Mouse (Mus musculus): Measurements from ENCODE around the gene Sox5.

Sox5 gene

DNA sequence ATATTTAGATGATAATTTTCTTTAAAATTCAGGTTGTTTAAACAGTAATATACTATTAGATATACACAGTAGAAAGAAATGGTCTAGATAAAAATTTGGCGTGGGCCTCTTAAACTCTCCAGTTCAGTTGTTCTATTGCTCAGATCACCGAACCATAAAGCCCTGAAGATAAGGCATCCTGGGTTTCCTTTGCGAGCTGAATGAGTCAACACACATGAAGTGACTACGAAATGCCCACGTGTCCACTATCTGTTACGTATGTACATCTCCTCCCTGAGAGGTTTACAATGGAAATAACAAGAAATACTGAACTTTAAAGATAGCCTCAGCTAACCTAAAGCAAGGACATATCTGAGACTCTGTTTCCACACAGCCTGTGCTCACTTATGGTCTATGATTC, 296.2 kb downstream of the Sox5 start:
- no peak for DNase-seq (ENCODE audit: low spot score)

DNA sequence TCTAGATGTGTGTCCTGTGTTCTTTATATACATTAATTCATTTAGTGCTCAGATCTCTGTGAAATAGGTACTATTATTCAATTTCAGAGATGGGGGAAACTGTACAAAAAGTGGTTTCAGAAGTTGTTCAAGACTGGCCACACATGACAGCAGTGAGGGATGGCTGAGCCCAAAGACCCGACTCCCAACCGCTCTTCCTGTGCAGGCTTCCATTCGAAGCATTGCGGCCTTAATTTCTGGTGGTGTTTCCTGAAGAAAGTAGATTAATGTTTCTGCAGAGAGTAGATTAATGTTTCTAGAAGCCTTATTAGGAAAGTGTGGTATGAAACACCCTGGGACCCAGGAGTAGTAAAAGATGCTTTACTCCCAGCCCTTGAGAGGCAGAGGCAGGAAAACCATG, 298.6 kb downstream of the Sox5 start:
- DNase-seq (ENCODE audit: low spot score), result no peak

GRCm38 (mm10) chr6:144480648-144481528, 300.9 kb downstream of the Sox5 start:
- no peak for DNase-seq (ENCODE audit: low spot score)

- DNase-seq (ENCODE audit: low spot score), result no peak
Observed at GRCm38 (mm10) chr6:144479861-144480260, 301.9 kb downstream of the Sox5 start.

DNA sequence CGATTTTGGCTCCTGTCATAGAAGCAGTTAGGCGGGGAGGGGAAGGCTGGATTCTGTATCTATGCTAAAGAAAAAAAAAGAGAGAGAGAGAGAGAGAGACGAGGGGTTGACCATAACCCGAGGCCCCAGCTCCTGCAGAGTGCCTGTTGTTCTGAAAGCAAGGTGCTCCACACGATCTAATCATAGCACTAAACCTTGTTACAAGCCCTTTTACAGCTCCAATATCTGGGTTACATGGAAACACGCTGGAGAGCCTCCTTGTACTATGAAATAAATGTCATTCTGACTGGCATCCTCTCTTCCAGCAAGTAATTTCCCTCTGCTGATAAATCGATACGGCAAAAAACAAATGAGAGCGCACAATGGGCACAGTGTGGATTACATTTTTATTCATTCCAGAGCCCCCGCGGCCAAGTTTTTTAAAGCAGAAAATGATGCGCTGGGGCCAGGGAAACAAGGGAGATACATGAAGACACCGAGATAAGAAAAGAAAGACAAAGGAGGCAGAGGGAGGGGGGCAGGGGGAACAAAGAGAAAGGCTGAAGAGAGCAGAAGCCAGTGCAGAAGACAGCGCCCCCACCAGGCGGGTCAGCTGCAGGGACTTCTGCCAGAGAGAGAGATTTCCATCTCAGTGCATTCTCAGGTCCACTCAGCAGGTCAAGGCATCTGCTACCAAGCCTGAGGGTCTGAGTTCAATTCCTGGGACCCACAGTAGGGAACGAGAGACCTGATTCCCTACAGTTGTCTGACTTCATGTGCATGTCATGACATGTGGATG, 304.3 kb downstream of the Sox5 start:
- DNase-seq (ENCODE audit: low spot score), result no peak

DNA sequence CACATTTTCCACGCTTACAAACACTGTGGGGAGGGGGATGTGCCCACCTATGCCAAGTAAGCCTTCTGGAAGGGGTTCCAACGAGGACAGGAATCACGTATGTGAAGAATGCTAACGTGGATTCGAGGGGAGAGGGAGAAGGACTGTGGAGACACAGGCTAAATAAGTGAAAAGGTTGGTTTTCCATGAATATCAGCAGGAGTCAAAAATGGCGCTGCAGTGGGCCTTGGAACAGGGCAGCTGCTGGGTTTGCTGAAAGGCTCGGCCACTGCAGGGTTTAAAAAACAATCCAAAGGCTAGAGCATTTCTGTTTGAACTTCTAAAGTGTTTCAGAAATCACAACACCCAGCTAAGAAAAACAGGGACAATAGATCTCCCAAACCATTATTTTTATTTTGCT, 308.3 kb downstream of the Sox5 start:
- no peak for DNase-seq (ENCODE audit: low spot score)

GRCm38 (mm10) chr6:144472089-144472900, 309.5 kb downstream of the Sox5 start:
- DNase-seq (ENCODE audit: low spot score), result no peak

GRCm38 (mm10) chr6:144466711-144467110, 315.1 kb downstream of the Sox5 start:
- no peak for DNase-seq (ENCODE audit: low spot score)

DNA sequence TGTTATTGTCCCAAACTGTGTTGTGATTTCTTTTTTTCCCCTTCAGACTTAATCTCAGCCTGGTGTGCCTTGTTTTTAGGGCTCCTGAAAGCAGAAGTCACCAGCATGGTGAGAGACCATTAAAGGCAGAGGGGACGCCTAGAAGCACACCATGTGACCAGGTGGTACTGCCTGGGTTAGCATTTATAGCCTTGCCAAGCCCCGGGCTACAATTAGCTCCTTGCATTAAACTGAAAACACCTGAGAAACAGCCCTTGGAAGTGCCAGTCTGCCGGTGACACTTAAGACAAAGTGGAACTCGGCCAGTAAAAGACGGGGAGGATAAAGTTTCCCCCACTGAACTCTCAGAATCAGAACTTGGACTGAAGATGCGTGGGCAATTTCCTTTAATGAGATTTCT, 318.1 kb downstream of the Sox5 start:
- DNase-seq (ENCODE audit: low spot score), result no peak

- no peak for DNase-seq (ENCODE audit: low spot score)
Observed at GRCm38 (mm10) chr6:144463274-144463673, 318.5 kb downstream of the Sox5 start.

DNA sequence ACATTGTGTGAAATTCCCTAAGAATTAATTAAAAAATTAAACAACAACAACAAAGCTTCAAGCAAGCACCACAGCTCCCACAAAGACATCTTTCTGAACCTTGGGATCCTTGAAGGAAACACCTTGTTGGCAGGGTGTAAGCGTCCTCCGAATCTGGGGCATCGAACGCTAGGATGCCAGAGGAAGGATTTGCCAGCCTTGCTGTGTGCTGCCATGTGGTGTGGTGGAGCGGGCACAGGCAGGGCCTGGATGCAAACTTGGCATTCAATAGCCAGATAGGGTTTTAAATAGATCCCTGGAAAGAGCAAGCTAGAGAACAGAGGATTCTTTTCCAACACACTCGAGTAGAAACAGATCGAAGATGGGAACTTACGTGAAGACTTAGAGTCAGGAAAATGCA, 322.3 kb downstream of the Sox5 start:
- no peak for DNase-seq (ENCODE audit: low spot score)

DNA sequence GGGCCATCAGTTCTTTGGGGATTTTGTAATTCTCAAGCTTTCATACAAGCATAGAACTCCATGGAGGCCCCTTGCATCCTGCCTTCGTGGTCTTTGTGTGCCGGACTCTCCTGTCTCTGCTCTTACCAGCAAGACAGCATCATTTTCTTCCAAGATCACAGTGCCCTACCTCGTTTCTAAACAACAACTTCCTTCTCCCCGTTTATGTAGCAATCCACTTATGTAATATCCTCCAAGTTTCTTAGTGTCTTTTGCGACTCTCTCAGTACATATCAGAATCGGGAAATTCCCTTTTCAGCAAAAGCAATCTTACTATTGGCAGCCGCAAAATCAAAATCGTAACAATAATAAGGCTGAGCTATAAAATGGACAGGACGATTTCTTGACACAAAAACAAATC, 324.3 kb downstream of the Sox5 start:
- no peak for DNase-seq (ENCODE audit: low spot score)

GRCm38 (mm10) chr6:144454291-144455276, 327.2 kb downstream of the Sox5 start:
- no peak for DNase-seq (ENCODE audit: low spot score)

DNA sequence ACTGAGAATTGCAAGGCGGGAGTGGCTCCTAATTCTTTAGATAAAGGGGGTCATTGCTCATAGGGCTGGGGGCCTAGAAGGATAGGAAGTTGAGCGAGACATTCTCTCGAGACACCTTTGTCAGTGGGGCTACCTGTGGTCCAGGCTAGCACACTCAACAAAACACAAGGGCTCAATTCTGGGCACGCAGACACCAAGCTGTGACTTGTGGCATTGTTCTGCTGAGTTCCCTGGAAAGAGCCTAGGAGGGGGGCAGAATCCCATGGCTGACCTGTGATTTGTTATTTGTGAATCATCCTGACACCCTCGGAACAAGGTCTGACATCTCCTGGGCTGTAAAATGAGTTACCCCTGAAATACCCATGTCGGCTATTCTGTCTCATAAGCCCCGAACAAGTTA, 328.2 kb downstream of the Sox5 start:
- DNase-seq (ENCODE audit: low spot score), result no peak

DNA sequence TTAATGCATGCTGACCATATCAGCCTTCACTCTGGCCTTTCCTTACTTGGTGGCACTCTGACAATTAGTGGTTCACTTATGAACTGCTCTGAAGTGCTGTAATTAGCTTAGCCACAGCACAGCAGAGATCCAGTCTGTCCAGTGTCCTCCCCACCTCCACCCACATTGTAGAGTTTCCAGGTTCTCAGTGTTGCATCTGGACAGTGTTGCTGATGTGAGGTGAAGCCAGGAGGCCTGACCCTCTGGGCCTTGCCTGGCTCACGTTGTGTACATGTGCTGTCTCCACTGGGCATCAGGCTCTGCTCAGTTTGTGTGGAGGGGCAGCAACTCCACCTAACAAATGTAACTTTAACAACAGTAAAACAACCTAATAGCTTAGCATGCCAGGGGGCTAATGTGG, 328.6 kb downstream of the Sox5 start:
- no peak for DNase-seq (ENCODE audit: low spot score)

GRCm38 (mm10) chr6:144452200-144452977, 329.4 kb downstream of the Sox5 start:
- DNase-seq (ENCODE audit: low spot score), result no peak

GRCm38 (mm10) chr6:144451631-144452030, 330.1 kb downstream of the Sox5 start:
- DNase-seq (ENCODE audit: low spot score), result no peak

GRCm38 (mm10) chr6:144445761-144446373, 335.9 kb downstream of the Sox5 start:
- no peak for DNase-seq (ENCODE audit: low spot score)

- no peak for DNase-seq (ENCODE audit: low spot score)
Observed at GRCm38 (mm10) chr6:144444367-144444766, 337.4 kb downstream of the Sox5 start.

DNA sequence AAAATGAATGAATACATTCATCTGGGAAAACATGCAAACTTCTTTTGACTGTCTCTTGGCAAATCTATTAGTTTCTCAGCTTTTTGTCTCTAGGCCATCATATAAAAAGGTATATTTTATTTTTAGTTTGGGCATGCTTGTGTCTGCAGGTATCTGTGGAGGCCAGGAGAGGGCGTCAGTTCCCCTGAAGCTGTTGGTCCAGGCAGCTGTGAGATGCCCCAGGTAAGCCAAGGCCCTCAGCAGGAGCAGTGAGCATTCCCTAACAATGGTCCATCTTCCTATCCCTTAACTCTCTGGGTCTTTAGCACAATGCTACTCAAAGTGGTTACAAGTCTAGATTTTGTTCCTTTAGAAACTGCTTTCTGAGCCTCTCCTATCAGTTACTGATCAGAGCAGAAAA, 338.1 kb downstream of the Sox5 start:
- DNase-seq (ENCODE audit: low spot score), result no peak

Data from T-cell, adult 2 months (primary cell).